Mouse (Mus musculus): Measurements from ENCODE around the gene Ltbp3.

DNA sequence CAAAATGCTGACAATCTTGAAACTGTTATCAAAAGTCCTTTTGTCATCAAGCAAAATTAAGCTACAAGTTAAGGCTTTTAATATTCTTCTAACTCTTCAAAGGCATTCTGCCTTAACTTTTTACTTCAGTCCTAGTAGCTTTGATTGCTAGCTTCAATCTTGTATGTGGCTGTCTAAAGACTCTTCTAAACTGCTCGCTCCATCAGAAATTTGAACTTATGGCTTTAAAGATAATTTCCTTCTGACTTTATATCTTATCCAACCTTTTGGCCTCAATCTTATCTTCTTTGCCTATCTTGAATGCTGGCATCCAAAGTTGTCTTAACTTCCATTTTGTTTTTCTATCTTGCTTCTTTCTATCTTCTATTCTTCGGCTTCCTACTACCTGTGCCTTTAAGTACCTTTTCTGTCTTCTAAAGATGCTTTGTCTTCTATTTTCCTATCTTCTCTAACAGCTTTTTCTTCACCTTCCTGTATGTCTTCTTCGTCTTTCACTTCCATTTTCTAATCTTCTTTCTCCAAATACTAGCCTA is 60.8 kb downstream of the Ltbp3 start:
- no peak for TF ChIP-seq POLR2A (IDR thresholded peaks at IDR 0.05; ENCODE audit: control insufficient read depth, low read depth, low read length)
- no peak for TF ChIP-seq CTCF (IDR thresholded peaks at IDR 0.05; ENCODE audit: control insufficient read depth, insufficient read depth, insufficient replicate concordance, low read depth, low read length)

Measured in testis, adult 2 months (tissue).